Mouse (Mus musculus) stomach, postnatal 0 days (tissue): ENCODE measurements around the gene Khdrbs1. TPM values are rescaled to one million over a fixed set of nuclear protein-coding genes. Genes with fewer than 3 reads are reported as not detected.

Source experiments
- ATAC-seq: fragments of 200-750 bp; cut with Nextera tagmentation; 2 replicates; pipeline ENCODE4 v1.8.0; 2017; ENCODE audit not compliant: low FRiP score, low TSS enrichment
- DNase-seq: peaks from one replicate; pipeline ENCODE4 v3.0.0-alpha.2; 2016; ENCODE audit warnings: low spot score
- H3K27ac ChIP-seq: fragments of 300-500 bp; sonication (generic); replicated peaks from 2 replicates; pipeline ENCODE4 v1.5.1; 2014; ENCODE audit warnings: mild to moderate bottlenecking, control low read depth
- H3K27me3 ChIP-seq: fragments of 300-500 bp; sonication (generic); 2 replicates; pipeline ENCODE4 v1.6.1; 2014; ENCODE audit warnings: low read length; ENCODE audit not compliant: control insufficient read depth, insufficient read depth
- H3K36me3 ChIP-seq: fragments of 300-500 bp; sonication (generic); 2 replicates; pipeline ENCODE4 v1.6.1; 2014; ENCODE audit warnings: low read length, mixed read lengths; ENCODE audit not compliant: control insufficient read depth, insufficient read depth
- H3K4me1 ChIP-seq: fragments of 300-500 bp; sonication (generic); replicated peaks from 2 replicates; pipeline ENCODE4 v1.6.1; 2014; ENCODE audit warnings: antibody characterized with exemption; ENCODE audit not compliant: control insufficient read depth, insufficient read depth
- H3K4me2 ChIP-seq: fragments of 300-500 bp; sonication (generic); replicated peaks from 2 replicates; pipeline ENCODE4 v1.6.1; 2014; ENCODE audit warnings: low read depth, mild to moderate bottlenecking, control low read depth, moderate library complexity
- H3K4me3 ChIP-seq: fragments of 300-500 bp; sonication (generic); 2 replicates; pipeline ENCODE4 v1.5.1; 2014; ENCODE audit warnings: low read depth, low read length, control low read depth
- H3K9ac ChIP-seq: fragments of 300-500 bp; sonication (generic); 2 replicates; pipeline ENCODE4 v1.6.1; 2014; ENCODE audit warnings: mild to moderate bottlenecking, low read length, control low read depth, mixed read lengths
- H3K9me3 ChIP-seq: fragments of 300-500 bp; sonication (generic); 2 replicates; pipeline ENCODE4 v1.6.1; 2016; ENCODE audit warnings: low read length; ENCODE audit not compliant: control insufficient read depth
- CTCF ChIP-seq: IDR thresholded peaks from 2 replicates; pipeline ENCODE4 v1.5.1; 2016; ENCODE audit warnings: antibody characterized with exemption, low read depth, mild to moderate bottlenecking, moderate library complexity
- EP300 ChIP-seq: optimal IDR thresholded peaks from 2 replicates; pipeline ENCODE3; 2016; ENCODE audit warnings: antibody characterized with exemption
- WGBS: fragments of 180-500 bp; shearing (Covaris S2); extraction: QIAGEN DNeasy Blood & Tissue Kit; methylation state at CpG from one replicate; pipeline ENCODE4 v1.1.7; 2014; 5-methylcytosine and 5-hydroxymethylcytosine counted together
- polyA plus RNA-seq: library from polyadenylated mRNA; unstranded; fragments of >200 nt; fragmentation: Nextera tagmentation; extraction: Ambion mirVana; gene quantifications from 2 replicates; pipeline ENCODE4 v1.2.1, GENCODE M21; 2015

The Khdrbs1 gene
- polyA plus RNA-seq, 1 experiment from 2014 or later: 38.6 TPM

GRCm38 (mm10) chr4:129681837-129682236 is 60.3 kb downstream of the Khdrbs1 start:
- H3K4me3 ChIP-seq: no peak overlapping the region
- DNase-seq (no peak), ATAC-seq (no peak)
- TF ChIP-seq CTCF: no peak
- TF ChIP-seq EP300: no peak
- H3K4me2 ChIP-seq: no peak overlapping the region
- no peak overlapping the region for H3K27ac ChIP-seq
- H3K4me1 ChIP-seq: no peaks in the 10 kb centered on the region
- peaks cover 19% of the 10 kb centered on the region for H3K36me3 ChIP-seq
- H3K9ac ChIP-seq: no peak overlapping the region
- WGBS: 97% methylated on average over 11 of the region's 11 CpGs
- no peaks in the 10 kb centered on the region for H3K27me3 ChIP-seq
- H3K9me3 ChIP-seq: no peaks in the 10 kb centered on the region

- peak overlapping the region; percentile 97 for H3K9ac ChIP-seq
- no peaks in the 10 kb centered on the region for H3K9me3 ChIP-seq
- H3K27me3 ChIP-seq: no peaks in the 10 kb centered on the region
- peak overlapping the region; percentile 97 for H3K27ac ChIP-seq
- H3K4me2 ChIP-seq: peak overlapping the region; percentile 82
- WGBS: 1% methylated on average over 10 of the region's 10 CpGs
- peaks cover 3% of the 10 kb centered on the region; the same call in 1 of the 2 replicates for H3K36me3 ChIP-seq
- TF ChIP-seq CTCF: no peak; the same call in 1 of the 2 replicates
- TF ChIP-seq EP300: no peak
- peak overlapping the region; percentile 97 for H3K4me3 ChIP-seq
- peaks cover 3% of the 10 kb centered on the region for H3K4me1 ChIP-seq
- ATAC-seq: no peak
- DNase-seq: no peak
Measured at GRCm38 (mm10) chr4:129672878-129673449, 69.1 kb downstream of the Khdrbs1 start.

- H3K36me3 ChIP-seq: peaks cover 3% of the 10 kb centered on the region; the same call in 1 of the 2 replicates
- peak within 1 kb of the TSS; percentile 97 for H3K27ac ChIP-seq
- DNase-seq (peak; percentile 90), ATAC-seq (peak; percentile 93)
- H3K9ac ChIP-seq: peak within 1 kb of the TSS; percentile 97
- no peaks in the 10 kb centered on the region for H3K9me3 ChIP-seq
- peaks cover 3% of the 10 kb centered on the region for H3K4me1 ChIP-seq
- H3K27me3 ChIP-seq: no peaks in the 10 kb centered on the region
- peak; percentile 37 for TF ChIP-seq CTCF
- no peak for TF ChIP-seq EP300
- under 1% methylated on average over 65 of the region's 65 CpGs for WGBS
- H3K4me3 ChIP-seq: peak within 1 kb of the TSS; percentile 97
- H3K4me2 ChIP-seq: peak within 1 kb of the TSS; percentile 82
Measured at GRCm38 (mm10) chr4:129672083-129672877, 69.8 kb downstream of the Khdrbs1 start, which contains the start of gene Kpna6. Gene Kpna6, minus strand, starts transcription at chr4:129672767.

- H3K27ac ChIP-seq: peak overlapping the region; percentile 97
- peak; percentile 86 for TF ChIP-seq CTCF
- TF ChIP-seq EP300: no peak
- no peaks in the 10 kb centered on the region for H3K9me3 ChIP-seq
- ATAC-seq (peak; percentile 56; the same call in 1 of the 2 replicates), DNase-seq (peak; percentile 58)
- peak overlapping the region; percentile 97 for H3K9ac ChIP-seq
- H3K4me2 ChIP-seq: peak overlapping the region; percentile 82
- 4% methylated on average over 12 of the region's 12 CpGs for WGBS
- H3K27me3 ChIP-seq: no peaks in the 10 kb centered on the region
- H3K4me3 ChIP-seq: peak overlapping the region; percentile 97
- H3K4me1 ChIP-seq: peaks cover 3% of the 10 kb centered on the region
- H3K36me3 ChIP-seq: peaks cover 5% of the 10 kb centered on the region; the same call in 1 of the 2 replicates
Measured at GRCm38 (mm10) chr4:129671491-129672082, 70.5 kb downstream of the Khdrbs1 start.

- Histone ChIP-seq H3K9me3 (no peaks in the 10 kb centered on the region), H3K27ac (no peak overlapping the region), H3K36me3 (peaks cover 10% of the 10 kb centered on the region; the same call in 1 of the 2 replicates), H3K4me1 (no peaks in the 10 kb centered on the region), H3K4me3 (no peak overlapping the region), H3K4me2 (no peak overlapping the region), H3K27me3 (no peaks in the 10 kb centered on the region), H3K9ac (no peak overlapping the region)
- no peak for TF ChIP-seq EP300
- TF ChIP-seq CTCF: no peak
- 74% methylated on average over 3 of the region's 3 CpGs for WGBS
- ATAC-seq (no peak), DNase-seq (no peak)
Measured at GRCm38 (mm10) chr4:129662255-129662813, 79.8 kb downstream of the Khdrbs1 start.
